Mouse (Mus musculus) kidney, adult 2 months (tissue): ENCODE measurements around the gene Prss53.

Experiments used
- CTCF ChIP-seq: fragments of 200-500 bp; conservative IDR thresholded peaks from 2 replicates; pipeline ENCODE4 v1.5.1; 2011; ENCODE audit warnings: low read depth, mild to moderate bottlenecking, control low read depth, low read length, moderate library complexity, mixed read lengths; ENCODE audit not compliant: insufficient read depth, insufficient read length
- POLR2A ChIP-seq: fragments of 200-500 bp; IDR thresholded peaks from one replicate; pipeline ENCODE4 v1.6.1; 2011; ENCODE audit warnings: low read depth, low read length, control low read depth

DNA sequence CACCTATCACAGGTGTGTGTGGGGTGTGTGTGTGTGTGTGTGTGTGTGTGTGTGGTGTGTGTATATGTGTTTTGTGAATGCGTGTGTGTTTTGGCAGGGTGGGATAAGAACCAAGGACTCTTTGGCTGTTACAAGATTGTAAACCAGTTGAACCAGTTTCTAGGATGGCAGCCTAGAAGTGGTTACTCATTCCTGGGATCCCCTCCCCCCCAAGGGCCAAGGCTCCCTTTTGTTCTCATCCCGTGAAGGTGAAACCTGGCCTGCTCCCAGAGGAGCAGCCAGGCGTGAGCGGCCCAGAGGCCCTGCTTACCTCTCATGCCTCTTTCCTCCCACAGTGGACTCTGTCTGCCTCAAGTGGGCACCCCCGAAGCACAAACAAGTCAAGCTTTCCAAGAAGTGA, 34.5 kb upstream of the Prss53 start:
- TF ChIP-seq CTCF (no peak), POLR2A (no peak)
